Mouse (Mus musculus): ENCODE data around the gene Spn.
A peak's percentile ranks its signal among the peaks of the same experiment; 100 is the strongest.
"Not testable (repeated sequence)": the region's sequence is repeated elsewhere in the genome, so short reads cannot be mapped to it uniquely, and the experiment has no call there.

The Spn gene

GRCm38 (mm10) chr7:127137262-127138017 is at the start of gene Spn:
Gene Spn (minus strand): TSS chr7:127137823.
- no peak for DNase-seq (ENCODE audit: low spot score)

GRCm38 (mm10) chr7:127187351-127187750 is 49.7 kb upstream of the Spn start:
- DNase-seq (ENCODE audit: low spot score) = no peak

- peak; percentile 48 for DNase-seq (ENCODE audit: low spot score)
Measured at GRCm38 (mm10) chr7:127185601-127186000, 48.0 kb upstream of the Spn start.

- no peak for DNase-seq (ENCODE audit: low spot score)
Measured at GRCm38 (mm10) chr7:127184720-127185119, 47.1 kb upstream of the Spn start.

- no peak for DNase-seq (ENCODE audit: low spot score)
Measured at GRCm38 (mm10) chr7:127183828-127184227, 46.2 kb upstream of the Spn start.

GRCm38 (mm10) chr7:127183345-127183744 is 45.7 kb upstream of the Spn start:
- no peak for DNase-seq (ENCODE audit: low spot score)

GRCm38 (mm10) chr7:127181724-127182123 is 44.1 kb upstream of the Spn start:
- DNase-seq (ENCODE audit: low spot score) = not testable (repeated sequence)

- DNase-seq (ENCODE audit: low spot score) = no peak
Measured at GRCm38 (mm10) chr7:127180783-127181182, 43.2 kb upstream of the Spn start.

- no peak for DNase-seq (ENCODE audit: low spot score)
Measured at GRCm38 (mm10) chr7:127176937-127177336, 39.3 kb upstream of the Spn start.

- no peak for DNase-seq (ENCODE audit: low spot score)
Measured at GRCm38 (mm10) chr7:127166501-127166900, 28.9 kb upstream of the Spn start.

GRCm38 (mm10) chr7:127165607-127166493 is 28.2 kb upstream of the Spn start:
- DNase-seq (ENCODE audit: low spot score) = no peak

GRCm38 (mm10) chr7:127164002-127164401 is 26.4 kb upstream of the Spn start:
- DNase-seq (ENCODE audit: low spot score) = no peak

- DNase-seq (ENCODE audit: low spot score) = peak; percentile 47
Measured at GRCm38 (mm10) chr7:127162546-127162945, 24.9 kb upstream of the Spn start.

GRCm38 (mm10) chr7:127157548-127157947 is 19.9 kb upstream of the Spn start:
- no peak for DNase-seq (ENCODE audit: low spot score)

GRCm38 (mm10) chr7:127153477-127153876 is 15.9 kb upstream of the Spn start:
- peak; percentile 39 for DNase-seq (ENCODE audit: low spot score)

GRCm38 (mm10) chr7:127152464-127152863 is 14.8 kb upstream of the Spn start:
- DNase-seq (ENCODE audit: low spot score) = no peak

GRCm38 (mm10) chr7:127147901-127148300 is 10.3 kb upstream of the Spn start:
- DNase-seq (ENCODE audit: low spot score) = no peak

GRCm38 (mm10) chr7:127146267-127146603 is 8.6 kb upstream of the Spn start:
- no peak for DNase-seq (ENCODE audit: low spot score)

GRCm38 (mm10) chr7:127145387-127146266 is 8.0 kb upstream of the Spn start:
- no peak for DNase-seq (ENCODE audit: low spot score)

- DNase-seq (ENCODE audit: low spot score) = no peak
Measured at GRCm38 (mm10) chr7:127144412-127144811, 6.8 kb upstream of the Spn start.

GRCm38 (mm10) chr7:127142666-127143065 is 5.0 kb upstream of the Spn start:
- DNase-seq (ENCODE audit: low spot score) = no peak

- DNase-seq (ENCODE audit: low spot score) = no peak
Measured at GRCm38 (mm10) chr7:127142214-127142613, 4.6 kb upstream of the Spn start.

Measured in adipocyte (in vitro differentiated cells).